Mouse (Mus musculus) heart, adult 18-20 months (tissue): Measurements from ENCODE around the gene Evi5. TPM values are rescaled to one million over a fixed set of nuclear protein-coding genes. Genes with fewer than 3 reads are reported as not detected.

ENCODE experiments used
- DNase-seq, 2 experiments: peaks; one replicate each; pipeline ENCODE4 v3.0.0; 2021 to 2022; ENCODE audit warnings: mixed read lengths in 1 of 2
- total RNA-seq, 2 experiments: library from RNA; stranded (reverse); gene quantifications; 2 replicates each; pipeline ENCODE4 v1.2.3; 2021

Evi5 gene
- total RNA-seq, 2 experiments from 2014 or later = 18.4 to 18.9 TPM

GRCm38 (mm10) chr5:107706262-107706661 is 168.6 kb downstream of the Evi5 start:
- no peak for DNase-seq

- no peak for DNase-seq
Observed at GRCm38 (mm10) chr5:107705756-107706155, 169.2 kb downstream of the Evi5 start.

GRCm38 (mm10) chr5:107703207-107703763 is 171.6 kb downstream of the Evi5 start:
- DNase-seq = no peak

GRCm38 (mm10) chr5:107701658-107702057 is 173.2 kb downstream of the Evi5 start:
- DNase-seq = no peak

GRCm38 (mm10) chr5:107700873-107701272 is 174.0 kb downstream of the Evi5 start:
- DNase-seq = no peak

- no peak for DNase-seq
Observed at GRCm38 (mm10) chr5:107698888-107699287, 176.0 kb downstream of the Evi5 start.

GRCm38 (mm10) chr5:107695019-107695418 is 179.9 kb downstream of the Evi5 start:
- DNase-seq = no peak

Other genes with a start within 250 kb of the Evi5 start
- under 1 TPM; 0.30 to 0.31 TPM for gene Gfi1, start 149.1 kb downstream of the Evi5 start, total RNA-seq
- gene Ube2d2b, start 45.0 kb downstream of the Evi5 start, total RNA-seq = not detected
- gene Rpl5, start 25.4 kb upstream of the Evi5 start, total RNA-seq = 10 to 100 TPM; 28.2 to 32.2 TPM
- gene Fam69a, start 112.0 kb upstream of the Evi5 start, total RNA-seq = 10 to 100 TPM; 11.7 to 12.5 TPM
- 1 to 10 TPM; 7.8 to 8.6 TPM for gene Mtf2, start 190.6 kb upstream of the Evi5 start, total RNA-seq